Mouse (Mus musculus) myocyte (in vitro differentiated cells): ENCODE data around the gene Tgfb1. TPM values are rescaled to one million over a fixed set of nuclear protein-coding genes. Genes with fewer than 3 reads are reported as not detected.

Source experiments
- H3K27me3 ChIP-seq: one replicate; pipeline ENCODE4 v1.6.1; 2011; ENCODE audit not compliant: control insufficient read depth, insufficient read depth, insufficient read length
- H3K36me3 ChIP-seq: one replicate; pipeline ENCODE4 v1.6.1; 2011; ENCODE audit not compliant: control insufficient read depth, insufficient read depth
- H3K4me2 ChIP-seq: one replicate; pipeline ENCODE4 v1.6.1; 2011; ENCODE audit warnings: low read depth, control low read depth
- H3K4me3 ChIP-seq: one replicate; pipeline ENCODE4 v1.5.1; 2011; ENCODE audit warnings: mild to moderate bottlenecking, control low read depth, moderate library complexity
- H3K79me2 ChIP-seq: one replicate; pipeline ENCODE4 v1.6.1; 2011; ENCODE audit not compliant: control insufficient read depth, insufficient read depth
- H3ac ChIP-seq: one replicate; pipeline ENCODE4 v1.6.1; 2011; ENCODE audit not compliant: control insufficient read depth, insufficient read length
- CEBPB ChIP-seq: IDR thresholded peaks from 2 replicates; pipeline ENCODE4 v1.6.1; 2011; ENCODE audit warnings: mild to moderate bottlenecking, moderate library complexity; ENCODE audit not compliant: poor library complexity, insufficient read depth, severe bottlenecking
- E2F4 ChIP-seq: IDR thresholded peaks from one replicate; pipeline ENCODE4 v1.6.1; 2011; ENCODE audit warnings: mild to moderate bottlenecking, control low read depth, moderate library complexity; ENCODE audit not compliant: insufficient read depth
- MAX ChIP-seq: IDR thresholded peaks from one replicate; pipeline ENCODE4 v1.6.1; 2011; ENCODE audit warnings: low read depth, mild to moderate bottlenecking, control low read depth
- MYOD1 ChIP-seq, 3 experiments: IDR thresholded peaks; one replicate each; pipeline ENCODE4 v1.6.1; 2011; ENCODE audit warnings: control low read depth in 2 of 3, low read depth in 2 of 3, mild to moderate bottlenecking in 2 of 3, moderate library complexity in 1 of 3; ENCODE audit not compliant: insufficient read length in 2 of 3, control insufficient read depth in 1 of 3
- MYOG ChIP-seq, 3 experiments: IDR thresholded peaks; one replicate each; pipeline ENCODE4 v1.6.1; 2011; ENCODE audit warnings: control low read depth in 2 of 3, low read depth in 2 of 3, mild to moderate bottlenecking in 2 of 3; ENCODE audit not compliant: insufficient read length in 2 of 3, control insufficient read depth in 1 of 3, insufficient read depth in 1 of 3
- POLR2A ChIP-seq: IDR thresholded peaks from one replicate; pipeline ENCODE4 v1.6.1; 2011; ENCODE audit warnings: low read depth, mild to moderate bottlenecking, control low read depth, moderate library complexity; ENCODE audit not compliant: insufficient read length
- POLR2AphosphoS2 ChIP-seq: IDR thresholded peaks from one replicate; pipeline ENCODE4 v1.6.1; 2011; ENCODE audit warnings: low read depth, control low read depth; ENCODE audit not compliant: insufficient read length
- REST ChIP-seq: IDR thresholded peaks from one replicate; pipeline ENCODE4 v1.6.1; 2011; ENCODE audit warnings: mild to moderate bottlenecking, control low read depth, moderate library complexity; ENCODE audit not compliant: insufficient read depth, insufficient read length
- SRF ChIP-seq: IDR thresholded peaks from one replicate; pipeline ENCODE4 v1.6.1; 2011; ENCODE audit warnings: low read depth; ENCODE audit not compliant: control insufficient read depth, insufficient read length
- TCF12 ChIP-seq: IDR thresholded peaks from one replicate; pipeline ENCODE4 v1.6.1; 2011; ENCODE audit warnings: mild to moderate bottlenecking, control low read depth; ENCODE audit not compliant: poor library complexity, insufficient read depth, severe bottlenecking
- TCF3 ChIP-seq: IDR thresholded peaks from one replicate; pipeline ENCODE4 v1.6.1; 2011; ENCODE audit warnings: low read depth, control low read depth; ENCODE audit not compliant: insufficient read length
- USF1 ChIP-seq: IDR thresholded peaks from one replicate; pipeline ENCODE4 v1.6.1; 2011; ENCODE audit warnings: low read depth, mild to moderate bottlenecking, control low read depth, moderate library complexity
- polyA plus RNA-seq: library from polyadenylated mRNA; unstranded; fragments of >200 nt; fragmentation: generic; extraction: Trizol; gene quantifications from one replicate; pipeline ENCODE4 v1.2.1, GENCODE M21; 2012; ENCODE audit warnings: missing spikeins

Gene Tgfb1
- polyA plus RNA-seq, 1 experiment, result 78.2 TPM

- Histone ChIP-seq H3K36me3 (no peaks in the 10 kb centered on the region), H3K4me2 (no peak overlapping the region)
- TF ChIP-seq SRF, result no peak
- TF ChIP-seq MAX, result no peak
- TF ChIP-seq CEBPB, result no peak
- TF ChIP-seq POLR2A, result no peak
- TF ChIP-seq REST, result no peak
- TF ChIP-seq POLR2AphosphoS2, result no peak
These were observed 41.7 kb upstream of the Tgfb1 start for GRCm38 (mm10) chr7:25645074-25645473.

GRCm38 (mm10) chr7:25647574-25648123, 39.2 kb upstream of the Tgfb1 start:
- Histone ChIP-seq H3K4me2 (no peak overlapping the region), H3K4me3 (no peak overlapping the region), H3K27me3 (no peaks in the 10 kb centered on the region), H3ac (no peak overlapping the region), H3K79me2 (no peaks in the 10 kb centered on the region), H3K36me3 (no peaks in the 10 kb centered on the region)
- TF ChIP-seq E2F4 (no peak), POLR2A (no peak), TCF12 (no peak), MYOD1 (IDR thresholded peaks at IDR 0.05; ENCODE audit: control insufficient read depth in 1 of 3, insufficient read length in 2 of 3, low read depth in 2 of 3) (no peak), CEBPB (no peak), POLR2AphosphoS2 (no peak)

More at GRCm38 (mm10) chr7:25645074-25645473, 41.7 kb upstream of the Tgfb1 start:
- Histone ChIP-seq H3ac (no peak overlapping the region), H3K4me3 (no peak overlapping the region), H3K79me2 (no peaks in the 10 kb centered on the region), H3K27me3 (no peaks in the 10 kb centered on the region)

- Histone ChIP-seq H3K79me2 (no peaks in the 10 kb centered on the region), H3ac (no peak overlapping the region), H3K4me2 (no peak overlapping the region), H3K36me3 (no peaks in the 10 kb centered on the region), H3K4me3 (no peak overlapping the region), H3K27me3 (no peaks in the 10 kb centered on the region)
- no peak for TF ChIP-seq CEBPB
- TF ChIP-seq REST, result no peak
- no peak for TF ChIP-seq POLR2AphosphoS2
- TF ChIP-seq POLR2A, result no peak
- TF ChIP-seq MYOD1 (IDR thresholded peaks at IDR 0.05; ENCODE audit: control insufficient read depth in 1 of 3, insufficient read length in 2 of 3, low read depth in 2 of 3), result no peak
These were observed 37.0 kb upstream of the Tgfb1 start for GRCm38 (mm10) chr7:25649839-25650238.

- TF ChIP-seq TCF12 (no peak), SRF (no peak), MYOD1 (IDR thresholded peaks at IDR 0.05; ENCODE audit: control insufficient read depth in 1 of 3, insufficient read length in 2 of 3, low read depth in 2 of 3) (no peak), CEBPB (no peak), POLR2AphosphoS2 (no peak), MYOG (IDR thresholded peaks at IDR 0.05; ENCODE audit: control insufficient read depth in 1 of 3, insufficient read depth in 1 of 3, insufficient read length in 2 of 3, low read depth in 2 of 3) (no peak)
- Histone ChIP-seq H3K79me2 (no peaks in the 10 kb centered on the region), H3ac (no peak overlapping the region), H3K4me3 (no peak overlapping the region), H3K36me3 (no peaks in the 10 kb centered on the region), H3K4me2 (no peak overlapping the region), H3K27me3 (no peaks in the 10 kb centered on the region)
These were observed 35.5 kb upstream of the Tgfb1 start for GRCm38 (mm10) chr7:25651281-25651680.

- no peaks in the 10 kb centered on the region for H3K79me2 ChIP-seq
- H3K4me3 ChIP-seq, result no peak overlapping the region
- no peaks in the 10 kb centered on the region for H3K36me3 ChIP-seq
- H3K4me2 ChIP-seq, result no peak overlapping the region
- H3ac ChIP-seq, result no peak overlapping the region
- no peak for TF ChIP-seq TCF12
- TF ChIP-seq REST, result no peak
- no peak for TF ChIP-seq MYOG (IDR thresholded peaks at IDR 0.05; ENCODE audit: control insufficient read depth in 1 of 3, insufficient read depth in 1 of 3, insufficient read length in 2 of 3, low read depth in 2 of 3)
- no peak for TF ChIP-seq MAX
- TF ChIP-seq E2F4, result no peak
- TF ChIP-seq POLR2A, result no peak
- TF ChIP-seq SRF, result no peak
- no peak for TF ChIP-seq TCF3
- TF ChIP-seq POLR2AphosphoS2, result no peak
- TF ChIP-seq CEBPB, result no peak
- no peak for TF ChIP-seq USF1
- no peak for TF ChIP-seq MYOD1 (IDR thresholded peaks at IDR 0.05; ENCODE audit: control insufficient read depth in 1 of 3, insufficient read length in 2 of 3, low read depth in 2 of 3)
- no peaks in the 10 kb centered on the region for H3K27me3 ChIP-seq
These were observed 34.5 kb upstream of the Tgfb1 start for GRCm38 (mm10) chr7:25652244-25652759.
